Mouse (Mus musculus): ENCODE data around the gene Hes6.

The Hes6 gene

GRCm38 (mm10) chr1:91441855-91442254, 28.0 kb upstream of the Hes6 start:
- DNase-seq (ENCODE audit: low spot score in 2 of 2) = no peak

GRCm38 (mm10) chr1:91439776-91440175, 25.9 kb upstream of the Hes6 start:
- DNase-seq (ENCODE audit: low spot score in 2 of 2) = no peak

- no peak for DNase-seq (ENCODE audit: low spot score in 2 of 2)
These were observed 23.7 kb upstream of the Hes6 start for GRCm38 (mm10) chr1:91437573-91437972.

- DNase-seq (ENCODE audit: low spot score in 2 of 2) = no peak
These were observed 23.2 kb upstream of the Hes6 start for GRCm38 (mm10) chr1:91437083-91437400.

- DNase-seq (ENCODE audit: low spot score in 2 of 2) = peak in 1 of 2 experiments; percentile 60
These were observed 22.7 kb upstream of the Hes6 start for GRCm38 (mm10) chr1:91436380-91437082.

GRCm38 (mm10) chr1:91435606-91436130, 21.8 kb upstream of the Hes6 start:
- DNase-seq (ENCODE audit: low spot score in 2 of 2) = no peak

GRCm38 (mm10) chr1:91434905-91435304, 21.1 kb upstream of the Hes6 start:
- no peak for DNase-seq (ENCODE audit: low spot score in 2 of 2)

- DNase-seq (ENCODE audit: low spot score in 2 of 2) = no peak
These were observed 16.9 kb upstream of the Hes6 start for GRCm38 (mm10) chr1:91430761-91431160.

- no peak for DNase-seq (ENCODE audit: low spot score in 2 of 2)
These were observed 15.4 kb upstream of the Hes6 start for GRCm38 (mm10) chr1:91429212-91429611.

GRCm38 (mm10) chr1:91428614-91429013, 14.8 kb upstream of the Hes6 start:
- peak; percentile 81 to 87 for DNase-seq (ENCODE audit: low spot score in 2 of 2)

- no peak for DNase-seq (ENCODE audit: low spot score in 2 of 2)
These were observed 12.6 kb upstream of the Hes6 start for GRCm38 (mm10) chr1:91426397-91426796.

GRCm38 (mm10) chr1:91420601-91421065, 6.8 kb upstream of the Hes6 start:
- DNase-seq (ENCODE audit: low spot score in 2 of 2) = no peak

GRCm38 (mm10) chr1:91419862-91420600, 6.2 kb upstream of the Hes6 start:
- no peak for DNase-seq (ENCODE audit: low spot score in 2 of 2)

- DNase-seq (ENCODE audit: low spot score in 2 of 2) = no peak
These were observed 4.2 kb upstream of the Hes6 start for GRCm38 (mm10) chr1:91417991-91418390.

GRCm38 (mm10) chr1:91415311-91415710, 1.5 kb upstream of the Hes6 start:
- DNase-seq (ENCODE audit: low spot score in 2 of 2) = no peak

- peak in 1 of 2 experiments; percentile 35 for DNase-seq (ENCODE audit: low spot score in 2 of 2)
These were observed 1.1 kb upstream of the Hes6 start for GRCm38 (mm10) chr1:91414903-91415302.

- DNase-seq (ENCODE audit: low spot score in 2 of 2) = no peak
These were observed 321 bp downstream of the Hes6 start for GRCm38 (mm10) chr1:91413536-91413897.

GRCm38 (mm10) chr1:91413030-91413506, 770 bp downstream of the Hes6 start:
- peak; percentile 84 to 94 for DNase-seq (ENCODE audit: low spot score in 2 of 2)

- peak in 1 of 2 experiments; percentile 46 for DNase-seq (ENCODE audit: low spot score in 2 of 2)
These were observed 1.4 kb downstream of the Hes6 start for GRCm38 (mm10) chr1:91412286-91413029.

GRCm38 (mm10) chr1:91411631-91412285, 2.1 kb downstream of the Hes6 start:
- DNase-seq (ENCODE audit: low spot score in 2 of 2) = no peak

- DNase-seq (ENCODE audit: low spot score in 2 of 2) = no peak
These were observed 6.0 kb downstream of the Hes6 start for GRCm38 (mm10) chr1:91407819-91408218.
